Mouse (Mus musculus) testis, adult 2 months (tissue): ENCODE measurements around the gene Cib1.

Experiments
- CTCF ChIP-seq: fragments of 200-500 bp; IDR thresholded peaks from 2 replicates; pipeline ENCODE4 v1.5.1; 2012; ENCODE audit warnings: low read depth, mild to moderate bottlenecking, inconsistent platforms, low read length, moderate library complexity; ENCODE audit not compliant: control insufficient read depth, insufficient read depth, insufficient replicate concordance
- POLR2A ChIP-seq: fragments of 200-500 bp; IDR thresholded peaks from 2 replicates; pipeline ENCODE4 v1.6.1; 2012; ENCODE audit warnings: low read depth, mild to moderate bottlenecking, inconsistent platforms, low read length, moderate library complexity; ENCODE audit not compliant: control insufficient read depth

DNA sequence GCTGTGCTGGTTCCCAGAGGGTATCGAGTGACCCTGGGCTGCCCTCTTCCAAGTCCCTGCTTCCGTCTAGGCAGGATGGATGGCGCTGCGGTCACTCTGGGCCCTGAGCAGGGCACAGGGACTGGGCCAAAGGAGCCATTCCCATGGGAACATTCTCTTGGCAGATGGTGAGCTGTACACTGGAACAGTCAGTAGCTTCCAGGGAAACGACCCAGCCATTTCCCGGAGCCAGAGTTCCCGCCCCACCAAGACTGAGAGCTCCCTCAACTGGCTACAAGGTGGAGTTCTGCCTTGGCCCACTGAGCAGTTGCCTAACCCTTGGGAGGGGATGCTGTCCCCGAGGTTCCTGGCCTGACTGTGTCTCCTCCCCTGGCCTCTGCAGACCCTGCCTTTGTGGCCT is 16.0 kb downstream of the Cib1 start:
- TF ChIP-seq POLR2A (no peak), CTCF (no peak)
